In the genomic region with DNA sequence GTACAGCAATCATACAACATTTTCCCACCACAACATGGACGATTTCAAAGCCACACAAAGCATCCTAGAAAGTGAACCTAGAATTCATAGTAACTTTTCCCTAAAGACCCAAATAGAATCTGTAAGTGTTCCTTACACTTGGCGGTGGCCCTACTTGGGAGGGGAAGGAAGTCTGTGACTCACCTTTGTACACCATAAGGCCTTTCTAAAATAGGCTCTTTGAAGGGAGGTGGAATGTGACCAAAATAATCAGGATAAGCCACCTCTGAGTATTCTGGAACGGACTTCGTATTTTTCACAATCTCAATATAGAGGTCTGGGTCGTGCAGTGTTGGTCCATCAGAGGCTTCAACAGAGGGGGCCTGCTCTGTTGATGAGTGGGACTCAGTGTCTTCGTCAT, we compare ENCODE assay signal across 20 mouse cellular contexts.
DNase-seq lines count a peak whose midpoint lies in the region; TF ChIP-seq lines count a peak whose summit lies in the region.
"Had no signal": no experiment of that assay in that cellular context is flagged by ENCODE, and none has a peak within 500 bp of the region (broad histone marks: within the 10 kb centered on the region; RNA-seq: fewer than 3 reads in every experiment).

No protein-coding gene starts in this region.

- H3K27me3 ChIP-seq in heart, embryonic 10.5 days (ENCODE audit: insufficient read depth, poor library complexity, severe bottlenecking), result no peaks in the 10 kb centered on the region
- no peaks in the 10 kb centered on the region for H3K27me3 ChIP-seq in kidney, adult 2 months (replicated peaks; ENCODE audit: control insufficient read depth, insufficient read depth, low read length)
- H3K27me3 ChIP-seq: CH12.LX; forebrain, embryonic 13.5 days; heart, embryonic 13.5 days; hindbrain, embryonic 12.5 days; hindbrain, embryonic 15.5 days; Patski had no signal

- peak; percentile 51 for DNase-seq in cerebellum, adult 9-10 months
- DNase-seq in cerebellum, postnatal 10 days, result no peak
- DNase-seq in heart, adult 11 months, result peak; percentile 86
- DNase-seq in heart, embryonic 10.5 days (ENCODE audit: low spot score), result no peak
- peak; percentile 9 for DNase-seq in kidney, adult 2 months
- no peak for DNase-seq in kidney, postnatal 10 days
- DNase-seq in brain, adult 2 months (ENCODE audit: low read depth, low spot score), result peak; percentile 66
- DNase-seq in neural tube, embryonic 10.5 days (ENCODE audit: extremely low spot score, low spot score), result no peak
- DNase-seq: B cell, adult 2 months; cerebellum, adult 11-12 months; cerebellum, adult 9-11 months; gastrocnemius, postnatal 10 days had no signal

- no peak for TF ChIP-seq POLR2A in kidney, adult 2 months (IDR thresholded peaks at IDR 0.05; ENCODE audit: low read depth, low read length)

- H3K4me3 ChIP-seq in heart, embryonic 10.5 days, result no peak overlapping the region
- H3K4me3 ChIP-seq in kidney, adult 2 months (ENCODE audit: insufficient read depth, low read depth, low read length), result no peak overlapping the region
- H3K4me3 ChIP-seq: forebrain, embryonic 10.5 days; forebrain, embryonic 13.5 days; heart, embryonic 13.5 days; hindbrain, embryonic 12.5 days; hindbrain, embryonic 15.5 days had no signal

- H3K27ac ChIP-seq in heart, embryonic 10.5 days, result no peak overlapping the region
- no peak overlapping the region for H3K27ac ChIP-seq in kidney, adult 2 months (ENCODE audit: insufficient read depth, low read depth, low read length)
- H3K27ac ChIP-seq: forebrain, embryonic 10.5 days; forebrain, embryonic 13.5 days; heart, embryonic 13.5 days; hindbrain, embryonic 12.5 days; hindbrain, embryonic 15.5 days had no signal

- TF ChIP-seq CTCF in kidney, adult 2 months (conservative IDR thresholded peaks at IDR 0.05; ENCODE audit: insufficient read depth, insufficient read length, low read depth, low read length), result no peak

- peaks cover 9% of the 10 kb centered on the region for H3K4me1 ChIP-seq in heart, embryonic 10.5 days
- H3K4me1 ChIP-seq in kidney, adult 2 months (ENCODE audit: control insufficient read depth, insufficient read depth, low read length), result no peaks in the 10 kb centered on the region

- 82% methylated on average over 6 of the region's 6 CpGs for WGBS in heart, embryonic 10.5 days
- 77% methylated on average over 6 of the region's 6 CpGs for WGBS in kidney, adult 2 months

- H3K9me3 ChIP-seq in heart, embryonic 10.5 days, result no peaks in the 10 kb centered on the region
- H3K9me3 ChIP-seq: G1E; hindbrain, embryonic 12.5 days; hindbrain, embryonic 15.5 days had no signal

- peaks cover 11% of the 10 kb centered on the region for H3K36me3 ChIP-seq in heart, embryonic 10.5 days
- H3K36me3 ChIP-seq in kidney, adult 2 months (ENCODE audit: control insufficient read depth, insufficient read depth, low read length), result no peaks in the 10 kb centered on the region; the same call in 1 of the 2 replicates

Comparison
In these comparisons a context has a peak if more than half of its experiments do, and no peak if none do; other contexts are left out.
1. DNase-seq: peak in cerebellum, adult 9-10 months (single experiment), heart, adult 11 months (single experiment), kidney, adult 2 months (single experiment) and brain, adult 2 months (single experiment); none in cerebellum, postnatal 10 days (0 of 2), heart, embryonic 10.5 days (single experiment), kidney, postnatal 10 days (single experiment) and neural tube, embryonic 10.5 days (single experiment).